Mouse (Mus musculus) heart, embryonic 13.5 days (tissue): ENCODE results near the gene Olfr111. TPM values are rescaled to one million over a fixed set of nuclear protein-coding genes. Genes with fewer than 3 reads are reported as not detected.
"Not testable (repeated sequence)": the region's sequence is repeated elsewhere in the genome, so short reads cannot be mapped to it uniquely, and the experiment has no call there.

Experiments
- ATAC-seq: fragments of 200-750 bp; cut with Nextera tagmentation; 2 replicates; pipeline ENCODE4 v1.8.0; 2017; ENCODE audit warnings: moderate TSS enrichment; ENCODE audit not compliant: insufficient number of reproducible peaks, low FRiP score, low TSS enrichment; ENCODE audit errors: extremely low read depth
- H3K27ac ChIP-seq: fragments of 300-500 bp; sonication (generic); replicated peaks from 2 replicates; pipeline ENCODE4 v1.5.1; 2015; ENCODE audit warnings: moderate library complexity, mild to moderate bottlenecking, inconsistent platforms
- H3K27me3 ChIP-seq: fragments of 300-500 bp; sonication (generic); replicated peaks from 2 replicates; pipeline ENCODE4 v1.6.1; 2015; ENCODE audit warnings: mild to moderate bottlenecking, inconsistent platforms
- H3K36me3 ChIP-seq: fragments of 300-500 bp; sonication (generic); 2 replicates; pipeline ENCODE4 v1.6.1; 2015; ENCODE audit warnings: mild to moderate bottlenecking, inconsistent platforms
- H3K4me1 ChIP-seq: fragments of 300-500 bp; sonication (generic); 2 replicates; pipeline ENCODE4 v1.6.1; 2015; ENCODE audit warnings: inconsistent platforms
- H3K4me2 ChIP-seq: fragments of 300-500 bp; sonication (generic); 2 replicates; pipeline ENCODE4 v1.6.1; 2015; ENCODE audit warnings: inconsistent platforms, mild to moderate bottlenecking, moderate library complexity
- H3K4me3 ChIP-seq: fragments of 300-500 bp; sonication (generic); 2 replicates; pipeline ENCODE4 v1.5.1; 2015; ENCODE audit warnings: moderate library complexity, mild to moderate bottlenecking, inconsistent platforms
- H3K9ac ChIP-seq: fragments of 300-500 bp; sonication (generic); 2 replicates; pipeline ENCODE4 v1.6.1; 2015; ENCODE audit warnings: inconsistent platforms, mild to moderate bottlenecking, moderate library complexity
- H3K9me3 ChIP-seq: fragments of 300-500 bp; sonication (generic); 2 replicates; pipeline ENCODE4 v1.6.1; 2016; ENCODE audit warnings: inconsistent platforms
- WGBS: fragments of 180-500 bp; shearing (Covaris S2); methylation state at CpG from one replicate; pipeline ENCODE4 v1.1.7; 2015; ENCODE audit warnings: mixed read lengths; 5-methylcytosine and 5-hydroxymethylcytosine counted together
- polyA plus RNA-seq: library from polyadenylated mRNA; unstranded; fragments of >200 nt; fragmentation: Nextera tagmentation; extraction: Ambion mirVana; gene quantifications from 2 replicates; pipeline ENCODE4 v1.2.1, GENCODE M21; 2015

The Olfr111 gene
- polyA plus RNA-seq, result not detected in 2 replicates

GRCm38 (mm10) chr17:37507730-37508129 is at the start of gene Olfr111:
TSS of gene Olfr111 (plus strand) at chr17:37508030.
- Histone ChIP-seq H3K27me3 (no peaks in the 10 kb centered on the region), H3K27ac (no peak within 1 kb of the TSS), H3K36me3 (no peaks in the 10 kb centered on the region), H3K4me1 (no peaks in the 10 kb centered on the region), H3K9ac (no peak within 1 kb of the TSS), H3K4me2 (no peak within 1 kb of the TSS), H3K9me3 (no peaks in the 10 kb centered on the region; the same call in 1 of the 2 replicates), H3K4me3 (no peak within 1 kb of the TSS)
- WGBS, result 82% methylated on average over 4 of the region's 4 CpGs
- ATAC-seq, result no peak

GRCm38 (mm10) chr17:37458616-37459015 is 49.2 kb upstream of the Olfr111 start, which contains the start of gene Olfr109:
TSS of gene Olfr109 (plus strand) at chr17:37458916.
- WGBS, result 60% methylated on average over 1 of the region's 1 CpGs
- Histone ChIP-seq H3K9me3 (no peaks in the 10 kb centered on the region), H3K27ac (no peak within 1 kb of the TSS), H3K4me3 (no peak within 1 kb of the TSS), H3K36me3 (no peaks in the 10 kb centered on the region), H3K27me3 (no peaks in the 10 kb centered on the region), H3K9ac (no peak within 1 kb of the TSS), H3K4me2 (no peak within 1 kb of the TSS), H3K4me1 (no peaks in the 10 kb centered on the region)
- ATAC-seq, result no peak

- Histone ChIP-seq H3K36me3 (no peaks in the 10 kb centered on the region), H3K4me2 (no peak within 1 kb of the TSS), H3K9me3 (no peaks in the 10 kb centered on the region), H3K9ac (no peak within 1 kb of the TSS), H3K27me3 (no peaks in the 10 kb centered on the region), H3K4me3 (no peak within 1 kb of the TSS), H3K27ac (no peak within 1 kb of the TSS), H3K4me1 (no peaks in the 10 kb centered on the region)
- ATAC-seq, result no peak
- WGBS, result 64% methylated on average over 2 of the region's 2 CpGs
Observed at GRCm38 (mm10) chr17:37483452-37483851, 24.4 kb upstream of the Olfr111 start, which contains the start of gene H2-M2. TSS of gene H2-M2 (minus strand) at chr17:37483552.

GRCm38 (mm10) chr17:37491930-37492518 is 15.8 kb upstream of the Olfr111 start, which contains the start of gene Olfr110:
TSS of gene Olfr110 (plus strand) at chr17:37492468.
- peaks cover 5% of the 10 kb centered on the region for H3K9me3 ChIP-seq
- WGBS, result 28% methylated on average over 1 of the region's 1 CpGs
- no peak within 1 kb of the TSS for H3K4me3 ChIP-seq
- H3K27me3 ChIP-seq, result no peaks in the 10 kb centered on the region
- no peak within 1 kb of the TSS for H3K27ac ChIP-seq
- no peaks in the 10 kb centered on the region for H3K4me1 ChIP-seq
- H3K4me2 ChIP-seq, result no peak within 1 kb of the TSS
- H3K36me3 ChIP-seq, result no peaks in the 10 kb centered on the region
- no peak for ATAC-seq
- H3K9ac ChIP-seq, result no peak within 1 kb of the TSS

- H3K4me3 ChIP-seq, H3K4me2 ChIP-seq, H3K36me3 ChIP-seq, H3K9ac ChIP-seq, H3K4me1 ChIP-seq, H3K27ac ChIP-seq, ATAC-seq, H3K27me3 ChIP-seq, H3K9me3 ChIP-seq: not testable (repeated sequence)
Observed at GRCm38 (mm10) chr17:37524612-37525011, 16.8 kb downstream of the Olfr111 start.

GRCm38 (mm10) chr17:37525427-37525826 is 17.6 kb downstream of the Olfr111 start:
- ATAC-seq, H3K9ac ChIP-seq, H3K27me3 ChIP-seq, H3K9me3 ChIP-seq, H3K36me3 ChIP-seq, H3K4me1 ChIP-seq, H3K4me3 ChIP-seq, H3K4me2 ChIP-seq, H3K27ac ChIP-seq: not testable (repeated sequence)
- WGBS, result 63% methylated on average over 1 of the region's 1 CpGs

GRCm38 (mm10) chr17:37535173-37535572 is 27.3 kb downstream of the Olfr111 start:
- H3K4me3 ChIP-seq, result no peak overlapping the region
- no peaks in the 10 kb centered on the region for H3K27me3 ChIP-seq
- no peaks in the 10 kb centered on the region for H3K36me3 ChIP-seq
- ATAC-seq, result no peak
- no peaks in the 10 kb centered on the region for H3K9me3 ChIP-seq
- H3K27ac ChIP-seq, result no peak overlapping the region
- no peak overlapping the region for H3K9ac ChIP-seq
- H3K4me2 ChIP-seq, result no peak overlapping the region
- H3K4me1 ChIP-seq, result no peaks in the 10 kb centered on the region

GRCm38 (mm10) chr17:37538416-37538815 is 30.6 kb downstream of the Olfr111 start:
- H3K27me3 ChIP-seq, H3K27ac ChIP-seq, H3K36me3 ChIP-seq, ATAC-seq, H3K9me3 ChIP-seq, H3K9ac ChIP-seq, H3K4me3 ChIP-seq, H3K4me2 ChIP-seq, H3K4me1 ChIP-seq: not testable (repeated sequence)
- 10% methylated on average over 1 of the region's 1 CpGs for WGBS

- 69% methylated on average over 4 of the region's 4 CpGs for WGBS
- Histone ChIP-seq H3K9me3 (no peaks in the 10 kb centered on the region), H3K36me3 (no peaks in the 10 kb centered on the region), H3K4me3 (no peak overlapping the region), H3K9ac (no peak overlapping the region), H3K4me2 (no peak overlapping the region), H3K27ac (no peak overlapping the region), H3K4me1 (no peaks in the 10 kb centered on the region), H3K27me3 (no peaks in the 10 kb centered on the region)
- no peak for ATAC-seq
Observed at GRCm38 (mm10) chr17:37541454-37542119, 33.8 kb downstream of the Olfr111 start.

- no peaks in the 10 kb centered on the region for H3K36me3 ChIP-seq
- H3K4me1 ChIP-seq, result no peaks in the 10 kb centered on the region
- H3K4me3 ChIP-seq, result no peak overlapping the region
- no peak overlapping the region for H3K4me2 ChIP-seq
- H3K27me3 ChIP-seq, result no peaks in the 10 kb centered on the region
- WGBS, result 62% methylated on average over 3 of the region's 3 CpGs
- no peaks in the 10 kb centered on the region for H3K9me3 ChIP-seq
- H3K9ac ChIP-seq, result no peak overlapping the region
- no peak for ATAC-seq
- H3K27ac ChIP-seq, result no peak overlapping the region
Observed at GRCm38 (mm10) chr17:37543800-37544435, 36.1 kb downstream of the Olfr111 start.

GRCm38 (mm10) chr17:37558913-37559615 is 51.2 kb downstream of the Olfr111 start:
- 0 out of 2 replicates have a peak, but pooled peaks cover 2% of the 10 kb centered on the region for H3K9me3 ChIP-seq
- no peak overlapping the region for H3K4me3 ChIP-seq
- 30% methylated on average over 1 of the region's 1 CpGs for WGBS
- H3K9ac ChIP-seq, result no peak overlapping the region
- no peaks in the 10 kb centered on the region for H3K27me3 ChIP-seq
- no peaks in the 10 kb centered on the region for H3K36me3 ChIP-seq
- no peak overlapping the region for H3K4me2 ChIP-seq
- ATAC-seq, result no peak
- no peak overlapping the region for H3K27ac ChIP-seq
- no peaks in the 10 kb centered on the region for H3K4me1 ChIP-seq
